Mouse (Mus musculus) CH12.LX (cell line): ENCODE data around the gene Dnajc17.

Source experiments
- CHD1 ChIP-seq: IDR thresholded peaks from 2 replicates; pipeline ENCODE4 v1.6.1; 2012; ENCODE audit warnings: low read depth, low read length, improper control_type of control experiment, inconsistent platforms
- CTCF ChIP-seq, 2 experiments: IDR thresholded peaks in 1 of 2; conservative IDR thresholded peaks in 1 of 2; 2 replicates each; pipeline ENCODE4 v1.5.1; 2011 to 2012; ENCODE audit warnings: low read depth in 2 of 2, low read length in 2 of 2, improper control_type of control experiment in 1 of 2, inconsistent platforms in 1 of 2, mild to moderate bottlenecking in 1 of 2, moderate library complexity in 1 of 2
- HCFC1 ChIP-seq: IDR thresholded peaks from 2 replicates; pipeline ENCODE4 v1.6.1; 2012; ENCODE audit warnings: low read depth, mild to moderate bottlenecking, inconsistent platforms, low read length, improper control_type of control experiment
- MEF2A ChIP-seq: IDR thresholded peaks from 2 replicates; pipeline ENCODE4 v1.6.1; 2014; ENCODE audit warnings: low read depth, mild to moderate bottlenecking, inconsistent platforms, low read length, improper control_type of control experiment, borderline replicate concordance
- MYC ChIP-seq: IDR thresholded peaks from 2 replicates; pipeline ENCODE4 v1.6.1; 2011; ENCODE audit warnings: low read depth, mild to moderate bottlenecking, improper control_type of control experiment, low read length
- NELFE ChIP-seq: IDR thresholded peaks from 2 replicates; pipeline ENCODE4 v1.6.1; 2011; ENCODE audit warnings: low read depth, low read length, improper control_type of control experiment

DNA sequence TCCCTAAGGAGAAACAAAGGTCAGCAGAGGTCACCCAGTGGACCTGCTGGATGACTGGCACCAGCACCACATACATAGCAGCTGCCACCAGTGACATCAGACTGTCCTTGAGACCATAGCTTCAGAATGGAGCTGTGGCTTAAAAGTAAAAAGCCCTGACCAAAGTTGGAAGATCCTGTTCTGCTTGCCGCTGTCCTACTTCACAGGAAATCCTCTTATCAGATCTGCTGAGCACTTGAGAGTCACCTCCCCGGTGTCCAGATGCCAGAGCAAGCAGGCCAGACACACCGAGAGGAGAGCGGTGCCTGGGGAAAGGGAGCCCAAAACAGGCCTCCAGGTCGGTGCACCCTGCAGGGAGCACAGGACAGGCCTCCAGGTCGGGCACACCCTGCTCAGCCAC lies 56.3 kb downstream of the Dnajc17 start:
- TF ChIP-seq NELFE (no peak), MEF2A (no peak), CTCF (conservative IDR thresholded peaks at IDR 0.05 in 1 of 2, IDR thresholded peaks at IDR 0.05 in 1 of 2; ENCODE audit: low read depth in 2 of 2, low read length in 2 of 2) (no peak), CHD1 (no peak), HCFC1 (no peak), MYC (no peak)
